In genomic region chr10:76531375-76531774, GRCm38 (mm10) we compare ENCODE assay signal across 1 mouse cellular context.
A peak's percentile ranks its signal among the peaks of the same experiment; 100 is the strongest.
TF ChIP-seq lines count a peak whose summit lies in the region.

Gene Lss (plus strand): TSS chr10:76531588.

TF ChIP-seq in CH12.LX, 34 proteins besides CTCF, POLR2A, EP300 and RAD21 (continued from another document):
- TF ChIP-seq JUN (IDR thresholded peaks at IDR 0.05; ENCODE audit: insufficient read depth, low read depth, low read length) (no peak), JUND (conservative IDR thresholded peaks at IDR 0.05; ENCODE audit: low read depth, low read length) (no peak), CHD1 (IDR thresholded peaks at IDR 0.05; ENCODE audit: low read depth, low read length) (no peak), MEF2A (IDR thresholded peaks at IDR 0.05; ENCODE audit: borderline replicate concordance, low read depth, low read length) (no peak; the same call in 1 of the 2 replicates), NRF1 (IDR thresholded peaks at IDR 0.05; ENCODE audit: low read depth, low read length) (peak; percentile 99), ZNF384 (IDR thresholded peaks at IDR 0.05; ENCODE audit: low read depth, low read length) (no peak), ELF1 (IDR thresholded peaks at IDR 0.05; ENCODE audit: low read depth, low read length) (peak; percentile 88), IRF4 (IDR thresholded peaks at IDR 0.05; ENCODE audit: low read depth, low read length) (peak; percentile 13; the same call in 1 of the 2 replicates), SIN3A (IDR thresholded peaks at IDR 0.05; ENCODE audit: low read length) (peak; percentile 83; the same call in 1 of the 2 replicates), UBTF (IDR thresholded peaks at IDR 0.05; ENCODE audit: low read depth, low read length) (no peak), USF1 (IDR thresholded peaks at IDR 0.05; ENCODE audit: low read depth, low read length) (peak; percentile 36), ZC3H11A (IDR thresholded peaks at IDR 0.05; ENCODE audit: low read depth, low read length) (no peak), MYC (IDR thresholded peaks at IDR 0.05; ENCODE audit: low read depth, low read length) (no peak)
TF ChIP-seq in CH12.LX: peak in this region for 18.
